Mouse (Mus musculus) hindbrain, postnatal 0 days (tissue): ENCODE measurements at regions not wholly inside any gene's neighbourhood (a gene's known extent, or its start where the extent isn't known, plus 50 kb on each side); places are given as distances from the start of the nearest gene placed in this dataset.

ENCODE experiments used
- ATAC-seq: fragments of 200-750 bp; cut with Nextera tagmentation; 2 replicates; pipeline ENCODE4 v1.8.0; 2017; ENCODE audit warnings: mild to moderate bottlenecking, moderate TSS enrichment, moderate library complexity
- DNase-seq: peaks from one replicate; pipeline ENCODE4 v3.0.0-alpha.2; 2015; ENCODE audit warnings: low spot score
- H3K27ac ChIP-seq: fragments of 300-500 bp; sonication (generic); 2 replicates; pipeline ENCODE4 v1.5.1; 2014; ENCODE audit warnings: mild to moderate bottlenecking
- H3K27me3 ChIP-seq: fragments of 300-500 bp; sonication (generic); 2 replicates; pipeline ENCODE4 v1.6.1; 2014; ENCODE audit warnings: low read length, mixed read lengths; ENCODE audit not compliant: insufficient read depth
- H3K36me3 ChIP-seq: fragments of 300-500 bp; sonication (generic); 2 replicates; pipeline ENCODE4 v1.6.1; 2014; ENCODE audit warnings: low read length, mixed read lengths; ENCODE audit not compliant: insufficient read depth
- H3K4me1 ChIP-seq: fragments of 300-500 bp; sonication (generic); 2 replicates; pipeline ENCODE4 v1.6.1; 2014; ENCODE audit warnings: antibody characterized with exemption, low read length, mixed read lengths; ENCODE audit not compliant: insufficient read depth
- H3K4me2 ChIP-seq: fragments of 300-500 bp; sonication (generic); 2 replicates; pipeline ENCODE4 v1.6.1; 2014; ENCODE audit warnings: low read depth, mild to moderate bottlenecking, low read length, moderate library complexity, mixed read lengths
- H3K4me3 ChIP-seq: fragments of 300-500 bp; sonication (generic); 2 replicates; pipeline ENCODE4 v1.5.1; 2014; ENCODE audit warnings: low read length
- H3K9ac ChIP-seq: fragments of 300-500 bp; sonication (generic); replicated peaks from 2 replicates; pipeline ENCODE4 v1.6.1; 2014; ENCODE audit warnings: mild to moderate bottlenecking, low read length, moderate library complexity, mixed read lengths
- H3K9me3 ChIP-seq: fragments of 300-500 bp; sonication (generic); 2 replicates; pipeline ENCODE4 v1.6.1; 2016; ENCODE audit warnings: low read length, mixed read lengths
- CTCF ChIP-seq: IDR thresholded peaks from 2 replicates; pipeline ENCODE4 v1.5.1; 2016; ENCODE audit warnings: antibody characterized with exemption, control low read depth, low read depth
- WGBS: fragments of 180-500 bp; shearing (Covaris S2); extraction: QIAGEN DNeasy Blood & Tissue Kit; methylation state at CpG from one replicate; pipeline ENCODE4 v1.1.7; 2014; 5-methylcytosine and 5-hydroxymethylcytosine counted together

- Histone ChIP-seq H3K4me1 (no peaks in the 10 kb centered on the region), H3K36me3 (no peaks in the 10 kb centered on the region), H3K9ac (no peak overlapping the region), H3K27me3 (no peaks in the 10 kb centered on the region), H3K4me2 (no peak overlapping the region), H3K4me3 (no peak overlapping the region), H3K9me3 (no peaks in the 10 kb centered on the region), H3K27ac (no peak overlapping the region)
- ATAC-seq (0 out of 2 replicates have a peak, but pooled peaks have one; percentile 55), DNase-seq (peak; percentile 67)
- WGBS: 88% methylated on average over 2 of the region's 2 CpGs
- TF ChIP-seq CTCF: peak; percentile 66
Observed at GRCm38 (mm10) chr14:37950212-37950876, 815.3 kb upstream of the Ghitm start.
